Mouse (Mus musculus) MEL (cell line): ENCODE results near the gene Tesmin.

Experiments used
- CHD1 ChIP-seq: IDR thresholded peaks from 2 replicates; pipeline ENCODE4 v1.6.1; 2012; ENCODE audit warnings: low read depth, mild to moderate bottlenecking, inconsistent platforms, low read length, improper control_type of control experiment
- CTCF ChIP-seq, 3 experiments: IDR thresholded peaks in 2 of 3; conservative IDR thresholded peaks in 1 of 3; 2 replicates each; pipeline ENCODE4 v1.5.1; 2011 to 2012; ENCODE audit warnings: low read length in 3 of 3, low read depth in 2 of 3, mild to moderate bottlenecking in 2 of 3, improper control_type of control experiment in 1 of 3, inconsistent platforms in 1 of 3, mixed read lengths in 1 of 3, moderate library complexity in 1 of 3; ENCODE audit not compliant: control insufficient read depth in 1 of 3, insufficient read depth in 1 of 3, poor library complexity in 1 of 3, severe bottlenecking in 1 of 3
- KAT2A ChIP-seq: conservative IDR thresholded peaks from 2 replicates; pipeline ENCODE4 v1.6.1; 2012; ENCODE audit warnings: low read depth, low read length, improper control_type of control experiment, inconsistent platforms
- POLR2AphosphoS5 ChIP-seq: IDR thresholded peaks from 2 replicates; pipeline ENCODE4 v1.6.1; 2012; ENCODE audit warnings: low read depth, borderline replicate concordance, mild to moderate bottlenecking, inconsistent platforms, low read length, moderate library complexity, mixed read lengths
- USF2 ChIP-seq, 2 experiments: IDR thresholded peaks; 2 replicates each; pipeline ENCODE4 v1.6.1; 2011 to 2012; ENCODE audit warnings: improper control_type of control experiment in 2 of 2, low read length in 2 of 2, borderline replicate concordance in 1 of 2, inconsistent platforms in 1 of 2, low read depth in 1 of 2, mild to moderate bottlenecking in 1 of 2; ENCODE audit not compliant: insufficient read depth in 1 of 2

GRCm38 (mm10) chr19:3424214-3424613 is 35.6 kb downstream of the Tesmin start:
- TF ChIP-seq CTCF (IDR thresholded peaks at IDR 0.05 in 2 of 3, conservative IDR thresholded peaks at IDR 0.05 in 1 of 3; ENCODE audit: control insufficient read depth in 1 of 3, insufficient read depth in 1 of 3, low read depth in 2 of 3, low read length in 3 of 3, poor library complexity in 1 of 3, severe bottlenecking in 1 of 3) (no peak), POLR2AphosphoS5 (no peak), KAT2A (no peak), CHD1 (no peak), USF2 (IDR thresholded peaks at IDR 0.05; ENCODE audit: borderline replicate concordance in 1 of 2, insufficient read depth in 1 of 2, low read depth in 1 of 2, low read length in 2 of 2) (no peak)
